8 mouse cellular contexts compared by ENCODE assay signal in genomic region chr14:46564998-46565397, GRCm38 (mm10).
A peak's percentile ranks its signal among the peaks of the same experiment; 100 is the strongest.
DNase-seq lines count a peak whose midpoint lies in the region; ATAC-seq lines count a peak whose summit lies in the region.

No protein-coding gene starts in this region.

- H3K4me3 ChIP-seq in heart, embryonic 12.5 days = no peak overlapping the region

- no peaks in the 10 kb centered on the region for H3K9me3 ChIP-seq in heart, embryonic 12.5 days (replicated peaks)

- H3K9ac ChIP-seq in heart, embryonic 12.5 days = no peak overlapping the region

- H3K27ac ChIP-seq in heart, embryonic 12.5 days (ENCODE audit: poor library complexity, severe bottlenecking) = no peak overlapping the region

- no peak for ATAC-seq in heart, embryonic 12.5 days (ENCODE audit: insufficient number of reproducible peaks, low FRiP score)

- H3K4me1 ChIP-seq in heart, embryonic 12.5 days (replicated peaks) = peaks cover 26% of the 10 kb centered on the region

- 20% methylated on average over 3 of the region's 3 CpGs for WGBS in heart, embryonic 12.5 days

- H3K4me2 ChIP-seq in heart, embryonic 12.5 days = no peak overlapping the region

- no peaks in the 10 kb centered on the region for H3K36me3 ChIP-seq in heart, embryonic 12.5 days

- DNase-seq in heart, adult 11 months = peak; percentile 91
- DNase-seq in CD4-positive helper T cell, adult 2 months (ENCODE audit: low read depth, low spot score) = peak; percentile 4
- peak; percentile 65 for DNase-seq in brain, adult 2 months (ENCODE audit: low read depth, low spot score)
- peak; percentile 43 for DNase-seq in gastrocnemius, postnatal 10 days
- peak; percentile 52 for DNase-seq in layer of hippocampus, adult 11-12 months (ENCODE audit: low spot score)
- peak; percentile 74 for DNase-seq in lung, postnatal 10 days
- DNase-seq in yolk sac, embryonic 10.5 days (ENCODE audit: low spot score) = peak; percentile 40

- H3K27me3 ChIP-seq in heart, embryonic 12.5 days (replicated peaks) = no peaks in the 10 kb centered on the region

Comparison
In these comparisons a context has a peak if more than half of its experiments do, and no peak if none do; other contexts are left out.
1. DNase-seq: peak in every context shown above with its lines; median percentile 91 in heart, adult 11 months; 74 in lung, postnatal 10 days; 65 in brain, adult 2 months; 52 in layer of hippocampus, adult 11-12 months; 43 in gastrocnemius, postnatal 10 days; 40 in yolk sac, embryonic 10.5 days; 4 in CD4-positive helper T cell, adult 2 months.